Mouse (Mus musculus): Measurements from ENCODE around the gene Synm. TPM values are rescaled to one million over a fixed set of nuclear protein-coding genes. Genes with fewer than 3 reads are reported as not detected.

Synm gene
- polyA plus RNA-seq, 1 experiment = 8.5 TPM

DNA sequence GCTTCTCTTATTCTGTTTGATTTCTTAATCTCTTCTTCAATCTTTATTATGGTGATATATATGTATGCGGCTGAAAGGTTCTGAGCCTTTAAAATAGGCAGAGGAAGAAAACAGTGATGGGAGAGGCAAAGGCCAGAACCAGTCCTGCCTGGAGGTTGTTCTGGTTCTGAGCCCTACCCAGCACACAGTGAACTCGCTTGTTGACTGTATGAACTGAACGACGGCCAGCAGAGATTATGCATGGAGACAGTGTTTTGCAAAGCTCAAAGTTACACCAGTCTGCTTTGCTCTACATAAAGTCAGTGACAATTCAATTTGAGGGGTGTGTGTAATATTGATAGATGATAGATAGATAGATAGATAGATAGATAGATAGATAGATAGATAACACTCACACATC lies 60.2 kb downstream of the Synm start:
- H3K4me3 ChIP-seq (ENCODE audit: control insufficient read depth, insufficient read depth, low read length) = no peak overlapping the region
- no peak for TF ChIP-seq POLR2A (IDR thresholded peaks at IDR 0.05; ENCODE audit: control insufficient read depth, extremely low read depth, insufficient read depth, low read length, poor library complexity)
- TF ChIP-seq CTCF (IDR thresholded peaks at IDR 0.05; ENCODE audit: borderline replicate concordance, control insufficient read depth, extremely low read depth, insufficient read depth, low read length, poor library complexity) = no peak
- no peaks in the 10 kb centered on the region for H3K27me3 ChIP-seq (ENCODE audit: control insufficient read depth, insufficient read depth, low read length)
- 91% methylated on average over 4 of the region's 4 CpGs for WGBS
- no peak overlapping the region for H3K27ac ChIP-seq (ENCODE audit: control insufficient read depth, insufficient read depth, low read length)
- no peaks in the 10 kb centered on the region for H3K36me3 ChIP-seq (ENCODE audit: control insufficient read depth, insufficient read depth, low read length)
- no peak for DNase-seq
- no peaks in the 10 kb centered on the region for H3K4me1 ChIP-seq (replicated peaks; ENCODE audit: control insufficient read depth, insufficient read depth, low read length)

DNA sequence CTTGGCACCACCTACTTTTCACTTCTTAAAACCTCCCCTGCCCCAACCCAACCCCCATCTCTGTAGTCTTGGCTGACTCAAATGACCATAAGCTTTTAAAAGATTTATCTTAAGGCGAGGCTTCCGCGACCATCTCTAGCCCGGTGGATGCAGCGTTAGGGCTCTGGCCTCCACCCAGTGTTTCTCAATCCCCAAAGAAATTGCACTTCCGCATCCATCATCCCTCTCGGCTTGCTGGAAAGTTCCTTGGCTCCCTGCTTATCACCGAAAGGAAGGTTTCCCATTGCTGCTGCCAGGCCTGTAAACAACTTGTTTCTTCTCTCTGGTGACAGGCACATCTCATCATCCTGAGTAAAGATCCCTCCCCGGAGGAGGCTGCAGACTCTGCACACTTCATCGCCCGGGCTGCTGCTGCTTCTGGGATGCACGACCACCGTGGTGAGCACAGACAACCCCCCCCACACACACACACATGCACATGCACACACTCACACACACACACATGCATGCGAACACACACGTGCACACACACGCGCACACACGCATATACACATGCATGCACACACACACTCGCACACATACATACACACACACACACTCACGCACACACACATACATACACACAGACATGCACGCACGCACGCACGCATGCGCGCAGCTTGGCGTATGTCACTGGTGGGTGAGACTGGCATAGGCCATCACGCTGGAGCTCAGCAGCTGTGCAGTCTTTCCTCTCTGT lies 61.5 kb downstream of the Synm start:
- no peaks in the 10 kb centered on the region for H3K27me3 ChIP-seq (ENCODE audit: control insufficient read depth, insufficient read depth, low read length)
- DNase-seq = no peak
- no peak overlapping the region for H3K4me3 ChIP-seq (ENCODE audit: control insufficient read depth, insufficient read depth, low read length)
- 97% methylated on average over 28 of the region's 28 CpGs for WGBS
- no peak overlapping the region for H3K27ac ChIP-seq (ENCODE audit: control insufficient read depth, insufficient read depth, low read length)
- H3K36me3 ChIP-seq (ENCODE audit: control insufficient read depth, insufficient read depth, low read length) = no peaks in the 10 kb centered on the region
- TF ChIP-seq CTCF (IDR thresholded peaks at IDR 0.05; ENCODE audit: borderline replicate concordance, control insufficient read depth, extremely low read depth, insufficient read depth, low read length, poor library complexity) = no peak
- no peak for TF ChIP-seq POLR2A (IDR thresholded peaks at IDR 0.05; ENCODE audit: control insufficient read depth, extremely low read depth, insufficient read depth, low read length, poor library complexity)
- H3K4me1 ChIP-seq (replicated peaks; ENCODE audit: control insufficient read depth, insufficient read depth, low read length) = no peaks in the 10 kb centered on the region

DNA sequence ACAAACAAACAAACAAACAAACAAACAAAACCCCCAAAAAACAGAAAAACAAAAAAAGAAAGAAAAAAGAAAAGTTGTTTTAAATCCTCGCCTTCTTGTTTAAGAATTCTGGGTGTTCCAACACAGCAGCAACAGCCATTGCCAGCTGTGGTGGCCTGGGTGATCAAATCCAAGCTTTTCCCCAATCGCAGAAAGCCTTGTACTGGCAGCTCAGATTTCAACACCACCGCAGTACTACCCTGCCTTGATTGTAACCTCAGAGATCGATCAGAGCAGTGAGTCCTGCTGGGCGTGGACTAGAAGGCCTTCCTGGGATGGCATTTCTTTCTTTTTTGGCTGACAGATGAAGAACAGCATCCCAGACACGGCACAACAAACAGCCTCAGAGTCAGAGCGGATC lies 63.6 kb downstream of the Synm start:
- DNase-seq = no peak
- 95% methylated on average over 7 of the region's 7 CpGs for WGBS
- Histone ChIP-seq H3K36me3 (ENCODE audit: control insufficient read depth, insufficient read depth, low read length) (no peaks in the 10 kb centered on the region), H3K27ac (ENCODE audit: control insufficient read depth, insufficient read depth, low read length) (no peak overlapping the region), H3K27me3 (ENCODE audit: control insufficient read depth, insufficient read depth, low read length) (no peaks in the 10 kb centered on the region), H3K4me1 (replicated peaks; ENCODE audit: control insufficient read depth, insufficient read depth, low read length) (no peaks in the 10 kb centered on the region), H3K4me3 (ENCODE audit: control insufficient read depth, insufficient read depth, low read length) (no peak overlapping the region)
- TF ChIP-seq POLR2A (IDR thresholded peaks at IDR 0.05; ENCODE audit: control insufficient read depth, extremely low read depth, insufficient read depth, low read length, poor library complexity) (no peak), CTCF (IDR thresholded peaks at IDR 0.05; ENCODE audit: borderline replicate concordance, control insufficient read depth, extremely low read depth, insufficient read depth, low read length, poor library complexity) (no peak)

DNA sequence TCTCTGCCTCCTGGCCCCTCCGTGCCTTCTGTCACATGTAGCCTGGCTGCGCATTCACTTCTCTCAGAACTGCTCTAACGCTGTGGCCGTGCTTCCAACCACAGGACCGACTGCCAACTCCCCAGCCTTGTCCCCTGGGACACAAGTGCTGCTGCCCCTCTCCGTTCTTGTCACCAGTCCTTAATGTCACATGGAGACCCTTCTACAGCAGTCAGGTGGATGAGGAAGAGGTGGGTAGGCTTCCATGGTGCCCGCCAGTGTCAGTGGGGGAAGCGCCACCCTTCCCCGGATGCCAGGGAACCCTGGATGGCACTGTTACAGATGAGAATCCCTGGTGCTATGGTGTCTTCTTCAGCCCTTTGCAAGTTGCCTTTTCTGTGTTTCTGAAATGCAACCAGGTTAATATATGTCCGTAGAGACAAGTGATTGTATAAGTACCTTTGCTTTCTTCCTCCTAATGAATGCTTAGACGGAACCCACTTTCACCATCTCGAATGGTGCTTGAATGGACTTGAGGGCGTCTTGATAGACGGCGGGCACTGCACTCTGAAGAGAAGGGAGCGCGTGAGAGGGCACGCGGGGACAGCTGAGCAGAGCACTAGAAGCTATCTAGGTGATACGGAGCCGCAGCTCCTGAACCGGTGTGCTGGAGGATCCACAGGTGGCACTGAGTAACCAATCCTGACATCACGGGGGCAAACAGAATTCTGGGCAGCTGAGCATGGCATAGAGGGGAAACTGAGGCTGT lies 66.6 kb downstream of the Synm start:
- no peaks in the 10 kb centered on the region for H3K36me3 ChIP-seq (ENCODE audit: control insufficient read depth, insufficient read depth, low read length)
- WGBS = 95% methylated on average over 23 of the region's 23 CpGs
- no peak overlapping the region for H3K4me3 ChIP-seq (ENCODE audit: control insufficient read depth, insufficient read depth, low read length)
- TF ChIP-seq POLR2A (IDR thresholded peaks at IDR 0.05; ENCODE audit: control insufficient read depth, extremely low read depth, insufficient read depth, low read length, poor library complexity) (no peak), CTCF (IDR thresholded peaks at IDR 0.05; ENCODE audit: borderline replicate concordance, control insufficient read depth, extremely low read depth, insufficient read depth, low read length, poor library complexity) (no peak)
- H3K4me1 ChIP-seq (replicated peaks; ENCODE audit: control insufficient read depth, insufficient read depth, low read length) = no peaks in the 10 kb centered on the region
- no peaks in the 10 kb centered on the region for H3K27me3 ChIP-seq (ENCODE audit: control insufficient read depth, insufficient read depth, low read length)
- no peak overlapping the region for H3K27ac ChIP-seq (ENCODE audit: control insufficient read depth, insufficient read depth, low read length)
- no peak for DNase-seq

DNA sequence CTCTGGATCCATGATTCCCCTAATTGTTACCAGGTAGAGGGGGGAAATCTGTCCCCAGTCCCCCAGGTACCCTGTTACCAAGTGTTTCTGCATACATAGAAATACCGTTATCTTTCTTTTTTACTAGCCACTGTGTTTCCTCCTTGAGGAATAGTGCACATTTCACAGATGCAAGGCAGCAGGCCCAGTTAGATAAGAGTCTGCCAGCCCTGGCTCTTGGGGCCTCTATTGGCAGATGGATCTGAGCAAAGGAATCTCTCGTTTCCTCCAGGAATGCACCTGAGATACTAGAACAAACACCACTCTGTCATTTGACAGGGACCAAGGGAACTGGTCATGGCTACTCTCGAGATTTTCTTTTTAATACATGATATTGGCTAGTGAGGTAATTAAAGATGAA lies 67.4 kb downstream of the Synm start:
- H3K4me1 ChIP-seq (replicated peaks; ENCODE audit: control insufficient read depth, insufficient read depth, low read length) = no peaks in the 10 kb centered on the region
- no peak overlapping the region for H3K4me3 ChIP-seq (ENCODE audit: control insufficient read depth, insufficient read depth, low read length)
- H3K27ac ChIP-seq (ENCODE audit: control insufficient read depth, insufficient read depth, low read length) = no peak overlapping the region
- H3K36me3 ChIP-seq (ENCODE audit: control insufficient read depth, insufficient read depth, low read length) = no peaks in the 10 kb centered on the region
- DNase-seq = no peak
- no peaks in the 10 kb centered on the region for H3K27me3 ChIP-seq (ENCODE audit: control insufficient read depth, insufficient read depth, low read length)
- WGBS = 90% methylated on average over 3 of the region's 3 CpGs
- TF ChIP-seq POLR2A (IDR thresholded peaks at IDR 0.05; ENCODE audit: control insufficient read depth, extremely low read depth, insufficient read depth, low read length, poor library complexity) = no peak
- no peak for TF ChIP-seq CTCF (IDR thresholded peaks at IDR 0.05; ENCODE audit: borderline replicate concordance, control insufficient read depth, extremely low read depth, insufficient read depth, low read length, poor library complexity)

DNA sequence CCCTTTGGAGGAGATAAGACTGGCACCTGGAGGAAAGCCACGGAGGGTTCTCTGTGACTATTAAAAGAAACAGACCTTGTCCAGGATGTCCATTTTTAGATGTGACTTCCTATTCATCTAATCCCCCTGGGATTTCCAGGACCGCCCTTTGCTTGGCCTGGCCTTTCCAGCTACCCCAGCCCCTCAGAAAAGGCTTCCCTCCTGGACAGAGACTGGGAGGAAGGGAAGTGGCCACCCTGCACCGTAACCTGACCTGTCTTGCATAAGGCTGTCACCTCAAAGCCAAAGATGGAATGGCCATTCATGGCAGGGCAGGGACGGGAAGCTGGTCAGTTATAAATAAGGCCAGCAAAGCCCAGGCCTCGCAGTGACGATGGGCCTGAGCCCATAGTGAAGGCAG lies 68.5 kb downstream of the Synm start:
- Histone ChIP-seq H3K4me1 (replicated peaks; ENCODE audit: control insufficient read depth, insufficient read depth, low read length) (no peaks in the 10 kb centered on the region), H3K36me3 (ENCODE audit: control insufficient read depth, insufficient read depth, low read length) (no peaks in the 10 kb centered on the region), H3K4me3 (ENCODE audit: control insufficient read depth, insufficient read depth, low read length) (no peak overlapping the region), H3K27ac (ENCODE audit: control insufficient read depth, insufficient read depth, low read length) (no peak overlapping the region), H3K27me3 (ENCODE audit: control insufficient read depth, insufficient read depth, low read length) (no peaks in the 10 kb centered on the region)
- TF ChIP-seq CTCF (IDR thresholded peaks at IDR 0.05; ENCODE audit: borderline replicate concordance, control insufficient read depth, extremely low read depth, insufficient read depth, low read length, poor library complexity) (no peak), POLR2A (IDR thresholded peaks at IDR 0.05; ENCODE audit: control insufficient read depth, extremely low read depth, insufficient read depth, low read length, poor library complexity) (no peak)
- no peak for DNase-seq
- WGBS = 89% methylated on average over 6 of the region's 6 CpGs
